Mouse (Mus musculus): Measurements from ENCODE around the gene Cyp2r1. TPM values are rescaled to one million over a fixed set of nuclear protein-coding genes. Genes with fewer than 3 reads are reported as not detected.
"Not testable (repeated sequence)": the region's sequence is repeated elsewhere in the genome, so short reads cannot be mapped to it uniquely, and the experiment has no call there.

The Cyp2r1 gene
- total RNA-seq (2022), result under 1 TPM; 0.19 to 0.85 (median 0.42) TPM

- DNase-seq (ENCODE audit: low spot score), result peak; percentile 90
These were observed at the start of gene Cyp2r1 for GRCm38 (mm10) chr7:114562531-114563241. TSS of gene Cyp2r1 (minus strand) at chr7:114562972.

GRCm38 (mm10) chr7:114594391-114594790 is 31.6 kb upstream of the Cyp2r1 start:
- DNase-seq (ENCODE audit: low spot score), result not testable (repeated sequence)

GRCm38 (mm10) chr7:114582441-114582840 is 19.7 kb upstream of the Cyp2r1 start:
- DNase-seq (ENCODE audit: low spot score), result no peak

GRCm38 (mm10) chr7:114581200-114581599 is 18.4 kb upstream of the Cyp2r1 start:
- DNase-seq (ENCODE audit: low spot score), result no peak

- DNase-seq (ENCODE audit: low spot score), result peak; percentile 61
These were observed 17.7 kb upstream of the Cyp2r1 start for GRCm38 (mm10) chr7:114580426-114580825.

- no peak for DNase-seq (ENCODE audit: low spot score)
These were observed 14.9 kb upstream of the Cyp2r1 start for GRCm38 (mm10) chr7:114577665-114578064.

- no peak for DNase-seq (ENCODE audit: low spot score)
These were observed 14.2 kb upstream of the Cyp2r1 start for GRCm38 (mm10) chr7:114576931-114577330.

GRCm38 (mm10) chr7:114573866-114574265 is 11.1 kb upstream of the Cyp2r1 start:
- DNase-seq (ENCODE audit: low spot score), result not testable (repeated sequence)

GRCm38 (mm10) chr7:114536179-114536578 is 26.6 kb downstream of the Cyp2r1 start:
- no peak for DNase-seq (ENCODE audit: low spot score)

- DNase-seq (ENCODE audit: low spot score), result peak; percentile 3
These were observed 36.5 kb downstream of the Cyp2r1 start for GRCm38 (mm10) chr7:114526245-114526644.

- DNase-seq (ENCODE audit: low spot score), result no peak
These were observed 42.6 kb downstream of the Cyp2r1 start for GRCm38 (mm10) chr7:114520122-114520521.

GRCm38 (mm10) chr7:114508879-114509278 is 53.9 kb downstream of the Cyp2r1 start:
- no peak for DNase-seq (ENCODE audit: low spot score)

Other genes with a start within 250 kb of the Cyp2r1 start
- 1 to 10 TPM; 3.0 to 4.7 (median 4.3) TPM for gene Pde3b, start 147.7 kb downstream of the Cyp2r1 start, total RNA-seq (2022)
- gene Calca, start 73.4 kb upstream of the Cyp2r1 start, total RNA-seq (2022), result not detected
- under 1 TPM in 2 of 4 experiments, not detected in 2; 0.56 to 0.97 TPM for gene Calcb, start 155.7 kb upstream of the Cyp2r1 start, total RNA-seq (2022)
- under 1 TPM; 0.14 to 0.90 (median 0.28) TPM for gene Insc, start 180.7 kb upstream of the Cyp2r1 start, total RNA-seq (2022)

All from heart, adult 8-10 months (tissue).